Mouse (Mus musculus) spleen, adult 2 months (tissue): ENCODE results near the gene Stum.

ENCODE experiments used
- CTCF ChIP-seq: fragments of 200-500 bp; IDR thresholded peaks from 2 replicates; pipeline ENCODE4 v1.5.1; 2011; ENCODE audit warnings: mild to moderate bottlenecking, inconsistent platforms; ENCODE audit not compliant: insufficient read depth, insufficient read length, insufficient replicate concordance; ENCODE audit errors: extremely low read depth
- POLR2A ChIP-seq: fragments of 200-500 bp; IDR thresholded peaks from 2 replicates; pipeline ENCODE4 v1.6.1; 2011; ENCODE audit warnings: low read depth, low read length, inconsistent platforms

DNA sequence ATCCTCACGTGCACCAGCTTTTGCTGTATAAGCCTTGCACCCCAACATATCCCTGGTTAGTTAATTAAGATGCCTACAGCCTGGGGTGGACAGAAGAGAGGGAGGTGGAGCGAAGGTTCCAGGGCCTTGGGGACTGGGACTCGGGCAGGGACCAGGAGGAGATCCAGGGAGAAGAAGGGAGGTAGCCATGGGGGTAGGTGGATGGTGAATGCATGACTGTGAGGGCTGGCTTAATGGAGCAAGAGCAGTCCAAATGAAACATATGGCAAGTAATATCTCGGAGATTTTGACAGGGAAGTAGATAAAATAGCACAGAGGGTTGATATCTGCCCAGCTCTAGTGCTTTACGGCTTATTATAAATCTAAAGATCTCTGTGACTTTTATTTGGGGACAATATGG lies 21.6 kb upstream of the Stum start:
- TF ChIP-seq CTCF (no peak), POLR2A (no peak)
